Mouse (Mus musculus): Measurements from ENCODE around the gene Olfr763. TPM values are rescaled to one million over a fixed set of nuclear protein-coding genes. Genes with fewer than 3 reads are reported as not detected.

Gene Olfr763
- polyA plus RNA-seq, 1 experiment from 2014 or later = not detected

Other genes with a start within 250 kb of the Olfr763 start
- gene Mmp19, start 219.9 kb upstream of the Olfr763 start, polyA plus RNA-seq (2014; fragmentation: Nextera tagmentation; extraction: Ambion mirVana) = 1.5 and 2.1 TPM in 2 replicates
- gene Dnajc14, start 206.7 kb upstream of the Olfr763 start, polyA plus RNA-seq (2014; fragmentation: Nextera tagmentation; extraction: Ambion mirVana) = 34.9 and 38.2 TPM in 2 replicates
- 12.1 and 15.1 TPM in 2 replicates for gene Tmem198b, start 206.4 kb upstream of the Olfr763 start, polyA plus RNA-seq (2014; fragmentation: Nextera tagmentation; extraction: Ambion mirVana)
- 223 and 227 TPM in 2 replicates for gene Sarnp, start 193.5 kb upstream of the Olfr763 start, polyA plus RNA-seq (2014; fragmentation: Nextera tagmentation; extraction: Ambion mirVana)
- gene Ormdl2, start 189.1 kb upstream of the Olfr763 start, polyA plus RNA-seq (2014; fragmentation: Nextera tagmentation; extraction: Ambion mirVana) = 55.8 and 63.9 TPM in 2 replicates
- 3.5 and 4.5 TPM in 2 replicates for gene Gdf11, start 119.1 kb upstream of the Olfr763 start, polyA plus RNA-seq (2014; fragmentation: Nextera tagmentation; extraction: Ambion mirVana)
- 458 and 459 TPM in 2 replicates for gene Cd63, start 109.8 kb upstream of the Olfr763 start, polyA plus RNA-seq (2014; fragmentation: Nextera tagmentation; extraction: Ambion mirVana)
- 10.5 and 12.5 TPM in 2 replicates for gene Rdh5, start 87.9 kb upstream of the Olfr763 start, polyA plus RNA-seq (2014; fragmentation: Nextera tagmentation; extraction: Ambion mirVana)
- 175 and 180 TPM in 2 replicates for gene Bloc1s1, start 86.8 kb upstream of the Olfr763 start, polyA plus RNA-seq (2014; fragmentation: Nextera tagmentation; extraction: Ambion mirVana)
- 1.5 and 2.1 TPM in 2 replicates for gene Itga7, start 77.0 kb upstream of the Olfr763 start, polyA plus RNA-seq (2014; fragmentation: Nextera tagmentation; extraction: Ambion mirVana)
- gene Mettl7b, start 49.8 kb upstream of the Olfr763 start, polyA plus RNA-seq (2014; fragmentation: Nextera tagmentation; extraction: Ambion mirVana) = not detected in 2 replicates
- not detected in 2 replicates for gene Olfr9, start 21.4 kb upstream of the Olfr763 start, polyA plus RNA-seq (2014; fragmentation: Nextera tagmentation; extraction: Ambion mirVana)
- gene Olfr764-ps1, start 29.1 kb downstream of the Olfr763 start, polyA plus RNA-seq (2014; fragmentation: Nextera tagmentation; extraction: Ambion mirVana) = not detected in 2 replicates
- gene Olfr765, start 39.2 kb downstream of the Olfr763 start, polyA plus RNA-seq (2014; fragmentation: Nextera tagmentation; extraction: Ambion mirVana) = not detected in 2 replicates
- gene Olfr766-ps1, start 58.2 kb downstream of the Olfr763 start, polyA plus RNA-seq (2014; fragmentation: Nextera tagmentation; extraction: Ambion mirVana) = not detected in 2 replicates
- not detected in 2 replicates for gene Olfr767, start 72.1 kb downstream of the Olfr763 start, polyA plus RNA-seq (2014; fragmentation: Nextera tagmentation; extraction: Ambion mirVana)
- gene Olfr768, start 88.6 kb downstream of the Olfr763 start, polyA plus RNA-seq (2014; fragmentation: Nextera tagmentation; extraction: Ambion mirVana) = not detected in 2 replicates
- not detected in 2 replicates for gene Olfr769, start 107.1 kb downstream of the Olfr763 start, polyA plus RNA-seq (2014; fragmentation: Nextera tagmentation; extraction: Ambion mirVana)
- gene Olfr770, start 128.2 kb downstream of the Olfr763 start, polyA plus RNA-seq (2014; fragmentation: Nextera tagmentation; extraction: Ambion mirVana) = not detected in 2 replicates
- not detected in 2 replicates for gene Olfr771, start 154.0 kb downstream of the Olfr763 start, polyA plus RNA-seq (2014; fragmentation: Nextera tagmentation; extraction: Ambion mirVana)
- gene Olfr772, start 167.1 kb downstream of the Olfr763 start, polyA plus RNA-seq (2014; fragmentation: Nextera tagmentation; extraction: Ambion mirVana) = not detected in 2 replicates
- gene Olfr773, start 176.6 kb downstream of the Olfr763 start, polyA plus RNA-seq (2014; fragmentation: Nextera tagmentation; extraction: Ambion mirVana) = not detected in 2 replicates
- not detected in 2 replicates for gene Olfr774, start 225.4 kb downstream of the Olfr763 start, polyA plus RNA-seq (2014; fragmentation: Nextera tagmentation; extraction: Ambion mirVana)
- gene Olfr775, start 237.6 kb downstream of the Olfr763 start, polyA plus RNA-seq (2014; fragmentation: Nextera tagmentation; extraction: Ambion mirVana) = not detected in 2 replicates
- gene Olfr776, start 248.3 kb downstream of the Olfr763 start, polyA plus RNA-seq (2014; fragmentation: Nextera tagmentation; extraction: Ambion mirVana) = not detected in 2 replicates